Mouse (Mus musculus) forebrain, embryonic 14.5 days (tissue): ENCODE measurements around the gene Anxa9. TPM values are rescaled to one million over a fixed set of nuclear protein-coding genes. Genes with fewer than 3 reads are reported as not detected.

Experiments
- ATAC-seq: fragments of 200-750 bp; cut with Nextera tagmentation; 2 replicates; pipeline ENCODE4 v1.8.0; 2017; ENCODE audit warnings: mild to moderate bottlenecking, moderate library complexity
- DNase-seq: peaks from one replicate; pipeline ENCODE4 v3.0.0-alpha.2; 2015; ENCODE audit warnings: low spot score
- H3K27ac ChIP-seq: fragments of 300-500 bp; sonication (generic); 2 replicates; pipeline ENCODE4 v1.5.1; 2014; ENCODE audit warnings: low read depth, mild to moderate bottlenecking, control low read depth, low read length, moderate library complexity
- H3K27me3 ChIP-seq: fragments of 300-500 bp; sonication (generic); replicated peaks from 2 replicates; pipeline ENCODE4 v1.6.1; 2014; ENCODE audit warnings: low read length, control low read depth, mixed read lengths; ENCODE audit not compliant: control insufficient read depth, insufficient read depth
- H3K36me3 ChIP-seq: fragments of 300-500 bp; sonication (generic); 2 replicates; pipeline ENCODE4 v1.6.1; 2014; ENCODE audit warnings: low read length, control low read depth; ENCODE audit not compliant: control insufficient read depth, insufficient read depth
- H3K4me1 ChIP-seq: fragments of 300-500 bp; sonication (generic); 2 replicates; pipeline ENCODE4 v1.6.1; 2014; ENCODE audit warnings: antibody characterized with exemption, low read length, control low read depth; ENCODE audit not compliant: control insufficient read depth, insufficient read depth
- H3K4me2 ChIP-seq: fragments of 300-500 bp; sonication (generic); 2 replicates; pipeline ENCODE4 v1.6.1; 2014; ENCODE audit warnings: mild to moderate bottlenecking, control low read depth, low read length
- H3K4me3 ChIP-seq: fragments of 300-500 bp; sonication (generic); 2 replicates; pipeline ENCODE4 v1.5.1; 2014; ENCODE audit warnings: low read depth, low read length, control low read depth
- H3K9ac ChIP-seq: fragments of 300-500 bp; sonication (generic); 2 replicates; pipeline ENCODE4 v1.6.1; 2014; ENCODE audit warnings: mild to moderate bottlenecking, low read length, control low read depth, moderate library complexity
- H3K9me3 ChIP-seq: fragments of 300-500 bp; sonication (generic); replicated peaks from 2 replicates; pipeline ENCODE4 v1.6.1; 2016; ENCODE audit warnings: low read length, control low read depth, mixed read lengths; ENCODE audit not compliant: control insufficient read depth
- WGBS: fragments of 180-500 bp; shearing (Covaris S2); extraction: QIAGEN DNeasy Blood & Tissue Kit; methylation state at CpG from one replicate; pipeline ENCODE4 v1.1.7; 2014; 5-methylcytosine and 5-hydroxymethylcytosine counted together
- polyA plus RNA-seq: library from polyadenylated mRNA; unstranded; fragments of >200 nt; fragmentation: Nextera tagmentation; extraction: Ambion mirVana; gene quantifications from 2 replicates; pipeline ENCODE4 v1.2.1, GENCODE M21; 2014

The Anxa9 gene
- polyA plus RNA-seq, 1 experiment from 2014 or later: 0.27 TPM

GRCm38 (mm10) chr3:95301204-95301796 lies 5.7 kb downstream of the Anxa9 start:
- no peaks in the 10 kb centered on the region for H3K4me1 ChIP-seq
- ATAC-seq (no peak), DNase-seq (no peak)
- no peak overlapping the region for H3K4me3 ChIP-seq
- H3K9me3 ChIP-seq: no peaks in the 10 kb centered on the region
- no peak overlapping the region for H3K4me2 ChIP-seq
- H3K9ac ChIP-seq: no peak overlapping the region
- H3K27ac ChIP-seq: no peak overlapping the region
- 80% methylated on average over 3 of the region's 3 CpGs for WGBS
- H3K36me3 ChIP-seq: peaks cover 5% of the 10 kb centered on the region; the same call in 1 of the 2 replicates
- H3K27me3 ChIP-seq: no peaks in the 10 kb centered on the region

GRCm38 (mm10) chr3:95298018-95298417 lies 9.0 kb downstream of the Anxa9 start:
- 96% methylated on average over 7 of the region's 7 CpGs for WGBS
- H3K4me1 ChIP-seq: no peaks in the 10 kb centered on the region

GRCm38 (mm10) chr3:95296103-95296469 lies 10.9 kb downstream of the Anxa9 start:
- H3K27ac ChIP-seq: no peak overlapping the region
- H3K9me3 ChIP-seq: no peaks in the 10 kb centered on the region
- DNase-seq: peak; percentile 60
- H3K27me3 ChIP-seq: no peaks in the 10 kb centered on the region
- no peak overlapping the region for H3K4me2 ChIP-seq
- no peaks in the 10 kb centered on the region for H3K4me1 ChIP-seq
- no peak overlapping the region for H3K9ac ChIP-seq
- H3K36me3 ChIP-seq: peaks cover 50% of the 10 kb centered on the region
- H3K4me3 ChIP-seq: no peak overlapping the region
- peak; percentile 42 for ATAC-seq
- 9% methylated on average over 5 of the region's 5 CpGs for WGBS

More at GRCm38 (mm10) chr3:95298018-95298417, 9.0 kb downstream of the Anxa9 start:
- Histone ChIP-seq H3K27ac (no peak overlapping the region), H3K4me3 (no peak overlapping the region), H3K9me3 (no peaks in the 10 kb centered on the region), H3K27me3 (no peaks in the 10 kb centered on the region), H3K9ac (no peak overlapping the region), H3K4me2 (no peak overlapping the region), H3K36me3 (peaks cover 34% of the 10 kb centered on the region)
- no peak for ATAC-seq
- no peak for DNase-seq

GRCm38 (mm10) chr3:95295321-95296102 lies 11.5 kb downstream of the Anxa9 start:
- Histone ChIP-seq H3K27me3 (no peaks in the 10 kb centered on the region), H3K4me2 (no peak overlapping the region), H3K4me1 (no peaks in the 10 kb centered on the region), H3K9ac (no peak overlapping the region), H3K9me3 (no peaks in the 10 kb centered on the region), H3K36me3 (peaks cover 56% of the 10 kb centered on the region), H3K27ac (no peak overlapping the region), H3K4me3 (no peak overlapping the region)
- no peak for DNase-seq
- ATAC-seq: peak; percentile 7; the same call in 1 of the 2 replicates
- WGBS: 83% methylated on average over 11 of the region's 11 CpGs

GRCm38 (mm10) chr3:95294718-95295117 lies 12.3 kb downstream of the Anxa9 start:
- H3K4me1 ChIP-seq: no peaks in the 10 kb centered on the region
- no peak overlapping the region for H3K4me3 ChIP-seq
- no peak overlapping the region for H3K27ac ChIP-seq
- ATAC-seq (no peak), DNase-seq (no peak)
- H3K27me3 ChIP-seq: no peaks in the 10 kb centered on the region
- no peaks in the 10 kb centered on the region for H3K9me3 ChIP-seq
- no peak overlapping the region for H3K9ac ChIP-seq
- peaks cover 64% of the 10 kb centered on the region for H3K36me3 ChIP-seq
- 86% methylated on average over 5 of the region's 5 CpGs for whole genome bisulfite sequencing
- H3K4me2 ChIP-seq: no peak overlapping the region

GRCm38 (mm10) chr3:95294316-95294715 lies 12.7 kb downstream of the Anxa9 start:
- H3K9ac ChIP-seq: no peak overlapping the region
- no peaks in the 10 kb centered on the region for H3K9me3 ChIP-seq
- H3K27me3 ChIP-seq: no peaks in the 10 kb centered on the region
- DNase-seq: no peak
- no peak for ATAC-seq
- H3K36me3 ChIP-seq: peaks cover 68% of the 10 kb centered on the region
- H3K4me1 ChIP-seq: no peaks in the 10 kb centered on the region
- H3K27ac ChIP-seq: no peak overlapping the region
- no peak overlapping the region for H3K4me2 ChIP-seq
- no peak overlapping the region for H3K4me3 ChIP-seq
- WGBS: 92% methylated on average over 7 of the region's 7 CpGs

GRCm38 (mm10) chr3:95293537-95293936 lies 13.4 kb downstream of the Anxa9 start:
- Histone ChIP-seq H3K27me3 (no peaks in the 10 kb centered on the region), H3K4me2 (no peak overlapping the region), H3K4me1 (no peaks in the 10 kb centered on the region), H3K27ac (no peak overlapping the region), H3K36me3 (peaks cover 74% of the 10 kb centered on the region), H3K9me3 (no peaks in the 10 kb centered on the region), H3K4me3 (no peak overlapping the region), H3K9ac (no peak overlapping the region)
- ATAC-seq (no peak), DNase-seq (no peak)
- WGBS: 91% methylated on average over 11 of the region's 11 CpGs

GRCm38 (mm10) chr3:95292899-95293298 lies 14.1 kb downstream of the Anxa9 start:
- 92% methylated on average over 2 of the region's 2 CpGs for WGBS
- Histone ChIP-seq H3K4me1 (no peaks in the 10 kb centered on the region), H3K4me2 (no peak overlapping the region), H3K27me3 (no peaks in the 10 kb centered on the region), H3K36me3 (peaks cover 80% of the 10 kb centered on the region), H3K27ac (no peak overlapping the region), H3K4me3 (no peak overlapping the region), H3K9me3 (no peaks in the 10 kb centered on the region), H3K9ac (no peak overlapping the region)
- ATAC-seq (no peak), DNase-seq (no peak)

- no peak for ATAC-seq
- H3K27ac ChIP-seq: no peak overlapping the region
- no peaks in the 10 kb centered on the region for H3K9me3 ChIP-seq
- H3K4me2 ChIP-seq: no peak overlapping the region
- peaks cover 84% of the 10 kb centered on the region for H3K36me3 ChIP-seq
- H3K9ac ChIP-seq: no peak overlapping the region
- H3K4me1 ChIP-seq: no peaks in the 10 kb centered on the region
- DNase-seq: no peak
- WGBS: 87% methylated on average over 4 of the region's 4 CpGs
- no peaks in the 10 kb centered on the region for H3K27me3 ChIP-seq
- no peak overlapping the region for H3K4me3 ChIP-seq
These were observed 15.9 kb downstream of the Anxa9 start for GRCm38 (mm10) chr3:95291041-95291440.
